Mouse (Mus musculus): Measurements from ENCODE around the gene Gm28539. TPM values are rescaled to one million over a fixed set of nuclear protein-coding genes. Genes with fewer than 3 reads are reported as not detected.
"Not testable (repeated sequence)": the region's sequence is repeated elsewhere in the genome, so short reads cannot be mapped to it uniquely, and the experiment has no call there.

The Gm28539 gene
- polyA plus RNA-seq, 1 experiment from 2014 or later, result not detected

DNA sequence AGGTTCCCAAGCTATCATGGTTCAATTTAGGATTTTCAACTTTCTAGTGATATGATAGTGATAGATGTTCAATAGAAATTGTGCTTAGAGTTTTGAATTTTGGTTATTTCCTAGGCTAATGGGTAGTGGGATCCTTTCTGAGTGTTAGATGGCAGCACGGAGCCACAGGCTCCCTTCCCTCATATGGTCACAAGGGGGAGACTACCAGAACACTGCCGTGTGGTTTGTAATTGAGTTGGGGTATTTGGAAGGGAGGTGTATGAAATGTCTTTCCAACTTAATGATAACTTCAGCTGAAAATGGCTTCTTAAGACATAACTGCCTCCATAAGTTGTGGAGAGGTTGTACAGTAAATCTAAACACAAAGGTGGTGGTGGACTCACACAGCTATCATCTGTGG lies 2.9 kb upstream of the Gm28539 start:
- H3K9me3 ChIP-seq (ENCODE audit: control insufficient read depth, low read depth, low read length), result no peaks in the 10 kb centered on the region
- no peak for ATAC-seq (ENCODE audit: insufficient number of reproducible peaks, insufficient read depth, low FRiP score, low read depth)
- no peak overlapping the region for H3K9ac ChIP-seq (replicated peaks; ENCODE audit: low read depth, low read length)
- no peaks in the 10 kb centered on the region for H3K4me1 ChIP-seq (ENCODE audit: control insufficient read depth, insufficient read depth, low read length)
- H3K4me2 ChIP-seq (replicated peaks; ENCODE audit: low read depth, low read length), result no peak overlapping the region
- H3K4me3 ChIP-seq (ENCODE audit: low read depth, low read length), result no peak overlapping the region
- no peak overlapping the region for H3K27ac ChIP-seq (ENCODE audit: low read length)
- WGBS, result 68% methylated on average over 2 of the region's 2 CpGs
- H3K27me3 ChIP-seq (ENCODE audit: control insufficient read depth, insufficient read depth, low read length), result no peaks in the 10 kb centered on the region
- peaks cover 40% of the 10 kb centered on the region for H3K36me3 ChIP-seq (ENCODE audit: control insufficient read depth, insufficient read depth, low read length)

DNA sequence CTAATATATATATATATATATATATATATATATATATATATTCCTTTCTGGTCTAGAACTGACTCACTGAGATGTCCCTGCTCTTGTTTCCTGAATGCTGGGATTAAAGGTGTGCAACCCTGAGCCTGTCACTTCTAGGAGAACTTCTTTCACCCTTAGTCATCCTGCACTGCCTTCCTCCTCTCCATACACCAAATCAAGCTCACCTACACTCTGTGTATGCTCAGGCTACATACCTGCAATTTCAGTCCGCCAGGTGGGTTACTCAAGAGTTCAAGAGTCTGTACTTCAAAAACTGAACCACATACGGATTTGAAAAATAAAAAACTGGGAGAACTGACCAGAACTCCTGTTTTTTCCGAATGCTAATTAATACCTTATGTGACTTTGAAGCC lies 314 bp upstream of the Gm28539 start:
- Histone ChIP-seq H3K9me3 (ENCODE audit: control insufficient read depth, low read depth, low read length) (no peaks in the 10 kb centered on the region), H3K4me2 (replicated peaks; ENCODE audit: low read depth, low read length) (peak overlapping the region; percentile 78), H3K36me3 (ENCODE audit: control insufficient read depth, insufficient read depth, low read length) (peaks cover 26% of the 10 kb centered on the region), H3K4me1 (ENCODE audit: control insufficient read depth, insufficient read depth, low read length) (no peaks in the 10 kb centered on the region), H3K4me3 (ENCODE audit: low read depth, low read length) (peak overlapping the region; percentile 78), H3K27ac (ENCODE audit: low read length) (no peak overlapping the region), H3K27me3 (ENCODE audit: control insufficient read depth, insufficient read depth, low read length) (no peaks in the 10 kb centered on the region), H3K9ac (replicated peaks; ENCODE audit: low read depth, low read length) (no peak overlapping the region)
- ATAC-seq (ENCODE audit: insufficient number of reproducible peaks, insufficient read depth, low FRiP score, low read depth), result peak; percentile 24; the same call in 1 of the 2 replicates
- 25% methylated on average over 3 of the region's 3 CpGs for WGBS

DNA sequence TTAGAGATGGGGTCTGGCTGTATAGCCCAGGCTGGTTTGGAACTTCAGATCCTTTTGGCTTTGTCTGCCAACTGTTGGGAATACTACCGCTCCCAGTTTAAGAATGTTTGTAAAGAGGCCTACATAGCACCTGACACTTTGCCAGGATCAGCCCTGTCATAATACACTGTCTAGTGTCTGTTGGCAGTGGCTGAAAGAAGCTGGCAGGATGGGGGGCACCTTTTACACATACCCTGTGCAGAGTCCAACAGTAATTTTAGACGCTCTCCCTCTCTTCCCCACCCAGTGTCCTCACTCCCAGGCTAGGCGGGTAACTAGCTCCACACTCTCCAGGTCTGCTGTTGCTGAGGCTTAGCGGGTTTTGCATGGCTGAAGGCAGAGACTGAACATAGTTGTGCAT lies 2.0 kb downstream of the Gm28539 start:
- H3K9ac ChIP-seq (replicated peaks; ENCODE audit: low read depth, low read length), result no peak overlapping the region
- H3K4me2 ChIP-seq (replicated peaks; ENCODE audit: low read depth, low read length), result no peak overlapping the region
- H3K27me3 ChIP-seq (ENCODE audit: control insufficient read depth, insufficient read depth, low read length), result no peaks in the 10 kb centered on the region
- WGBS, result 91% methylated on average over 4 of the region's 4 CpGs
- H3K9me3 ChIP-seq (ENCODE audit: control insufficient read depth, low read depth, low read length), result no peaks in the 10 kb centered on the region
- H3K27ac ChIP-seq (ENCODE audit: low read length), result no peak overlapping the region
- no peak overlapping the region for H3K4me3 ChIP-seq (ENCODE audit: low read depth, low read length)
- ATAC-seq (ENCODE audit: insufficient number of reproducible peaks, insufficient read depth, low FRiP score, low read depth), result no peak
- no peaks in the 10 kb centered on the region for H3K4me1 ChIP-seq (ENCODE audit: control insufficient read depth, insufficient read depth, low read length)
- H3K36me3 ChIP-seq (ENCODE audit: control insufficient read depth, insufficient read depth, low read length), result peaks cover 14% of the 10 kb centered on the region

DNA sequence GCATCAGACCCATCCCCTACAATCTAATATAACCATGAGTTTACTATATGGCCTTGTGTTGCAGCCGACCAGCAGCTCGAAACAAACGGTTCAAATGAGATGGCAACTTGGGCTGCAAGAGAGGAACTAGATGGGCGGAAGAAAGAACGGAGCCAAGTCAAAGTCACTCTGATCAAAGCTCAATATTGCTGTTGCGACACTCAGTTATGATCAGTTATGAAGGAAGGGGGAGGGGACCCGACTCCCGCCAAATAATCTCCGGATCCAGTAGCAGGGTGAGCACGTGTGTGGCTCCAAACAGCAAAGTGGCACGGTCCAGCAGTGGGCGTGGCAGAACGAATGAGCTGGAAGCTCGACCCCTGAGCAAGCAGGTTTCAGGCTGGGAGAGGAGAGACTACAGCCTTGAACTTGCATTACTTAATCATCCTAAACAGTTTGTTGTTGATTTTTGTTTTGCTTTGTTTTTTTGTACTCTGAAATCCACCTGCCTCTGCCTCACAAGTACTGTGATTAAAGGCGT lies 10.0 kb downstream of the Gm28539 start:
- Histone ChIP-seq H3K4me1 (ENCODE audit: control insufficient read depth, insufficient read depth, low read length) (no peaks in the 10 kb centered on the region), H3K4me2 (replicated peaks; ENCODE audit: low read depth, low read length) (no peak overlapping the region)
- 85% methylated on average over 15 of the region's 15 CpGs for WGBS

DNA sequence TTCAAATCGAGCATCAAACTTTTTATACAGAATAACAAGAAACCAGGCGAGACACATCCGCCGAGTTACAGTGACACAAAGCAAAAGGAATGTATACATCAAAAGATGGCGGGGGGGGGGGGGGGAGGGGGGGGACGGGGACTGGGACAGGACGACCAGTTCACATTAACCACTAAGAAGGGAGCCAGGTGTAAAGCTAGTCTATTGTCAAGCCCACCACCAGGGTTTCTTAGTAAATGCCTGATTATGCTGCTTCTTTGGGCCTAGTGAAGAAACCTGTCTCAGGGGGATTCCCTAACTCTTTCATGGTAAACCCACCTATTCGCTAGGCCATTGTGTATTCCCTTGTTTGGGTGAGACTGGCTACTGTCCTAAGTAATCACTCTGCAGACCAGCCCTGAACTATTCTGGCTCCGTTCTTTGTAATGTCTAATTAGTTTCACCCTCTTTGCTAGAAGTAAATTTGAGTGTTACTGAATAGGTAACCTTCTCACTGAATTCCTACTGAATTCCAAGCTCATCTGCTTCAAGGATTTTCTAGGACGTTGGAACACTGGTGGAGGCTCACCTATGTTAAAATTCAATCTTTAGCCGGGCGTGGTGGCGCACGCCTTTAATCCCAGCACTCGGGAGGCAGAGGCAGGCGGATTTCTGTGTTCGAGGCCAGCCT lies 13.3 kb downstream of the Gm28539 start:
- H3K4me2 ChIP-seq (replicated peaks; ENCODE audit: low read depth, low read length); ATAC-seq (ENCODE audit: insufficient number of reproducible peaks, insufficient read depth, low FRiP score, low read depth); H3K4me3 ChIP-seq (ENCODE audit: low read depth, low read length); H3K9me3 ChIP-seq (ENCODE audit: control insufficient read depth, low read depth, low read length); H3K36me3 ChIP-seq (ENCODE audit: control insufficient read depth, insufficient read depth, low read length); H3K27ac ChIP-seq (ENCODE audit: low read length); H3K4me1 ChIP-seq (ENCODE audit: control insufficient read depth, insufficient read depth, low read length); H3K27me3 ChIP-seq (ENCODE audit: control insufficient read depth, insufficient read depth, low read length); H3K9ac ChIP-seq (replicated peaks; ENCODE audit: low read depth, low read length): not testable (repeated sequence)
- WGBS, result 86% methylated on average over 16 of the region's 17 CpGs

More for the DNA sequence above, 10.0 kb downstream of the Gm28539 start:
- Histone ChIP-seq H3K36me3 (ENCODE audit: control insufficient read depth, insufficient read depth, low read length) (no peaks in the 10 kb centered on the region), H3K4me3 (ENCODE audit: low read depth, low read length) (no peak overlapping the region), H3K27me3 (ENCODE audit: control insufficient read depth, insufficient read depth, low read length) (no peaks in the 10 kb centered on the region), H3K9ac (replicated peaks; ENCODE audit: low read depth, low read length) (no peak overlapping the region), H3K9me3 (ENCODE audit: control insufficient read depth, low read depth, low read length) (no peaks in the 10 kb centered on the region), H3K27ac (ENCODE audit: low read length) (no peak overlapping the region)
- no peak for ATAC-seq (ENCODE audit: insufficient number of reproducible peaks, insufficient read depth, low FRiP score, low read depth)

DNA sequence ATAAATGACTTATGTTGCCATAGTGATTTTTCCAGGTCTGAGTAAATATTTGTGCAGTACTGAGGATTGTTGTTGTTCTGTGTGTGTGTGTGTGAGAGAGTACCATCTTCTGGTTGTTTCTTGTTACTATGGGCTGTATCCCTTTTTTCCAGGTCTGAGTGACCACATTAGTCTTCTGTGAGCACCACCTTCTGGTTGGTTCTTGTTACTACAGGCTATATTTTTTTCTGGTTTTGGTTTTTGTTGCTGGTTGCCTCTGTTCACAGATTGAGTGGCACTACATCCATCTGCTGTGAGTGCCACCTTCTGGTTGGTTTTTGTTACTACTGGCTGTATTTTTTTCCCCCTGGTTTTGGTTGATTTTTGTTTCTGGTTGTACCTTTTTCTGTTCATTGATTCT lies 22.2 kb downstream of the Gm28539 start:
- Histone ChIP-seq H3K27ac (ENCODE audit: low read length) (no peak overlapping the region), H3K4me2 (replicated peaks; ENCODE audit: low read depth, low read length) (no peak overlapping the region), H3K9ac (replicated peaks; ENCODE audit: low read depth, low read length) (no peak overlapping the region), H3K4me3 (ENCODE audit: low read depth, low read length) (no peak overlapping the region), H3K36me3 (ENCODE audit: control insufficient read depth, insufficient read depth, low read length) (no peaks in the 10 kb centered on the region), H3K27me3 (ENCODE audit: control insufficient read depth, insufficient read depth, low read length) (no peaks in the 10 kb centered on the region), H3K4me1 (ENCODE audit: control insufficient read depth, insufficient read depth, low read length) (no peaks in the 10 kb centered on the region), H3K9me3 (ENCODE audit: control insufficient read depth, low read depth, low read length) (no peaks in the 10 kb centered on the region)
- no peak for ATAC-seq (ENCODE audit: insufficient number of reproducible peaks, insufficient read depth, low FRiP score, low read depth)

DNA sequence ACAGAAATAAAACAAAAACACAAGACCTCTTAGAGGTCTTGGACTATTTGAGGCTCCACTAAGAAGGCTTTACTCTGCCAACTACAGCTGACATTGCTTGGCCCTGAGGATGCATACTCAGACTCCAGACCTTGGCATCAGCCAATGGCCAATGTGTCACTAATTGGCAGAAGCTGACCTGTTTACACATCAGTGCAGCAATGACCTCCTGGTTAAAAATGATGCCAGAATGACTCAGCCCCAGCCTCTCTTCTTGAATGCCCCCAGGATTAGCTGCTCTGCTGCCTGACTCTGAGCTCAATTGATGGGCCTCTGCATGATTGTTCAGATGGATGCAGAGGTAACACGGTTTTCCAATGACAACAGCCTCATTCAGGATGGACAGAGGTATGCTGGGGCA lies 23.8 kb downstream of the Gm28539 start:
- Histone ChIP-seq H3K9me3 (ENCODE audit: control insufficient read depth, low read depth, low read length) (no peaks in the 10 kb centered on the region), H3K27ac (ENCODE audit: low read length) (no peak overlapping the region), H3K27me3 (ENCODE audit: control insufficient read depth, insufficient read depth, low read length) (no peaks in the 10 kb centered on the region), H3K4me2 (replicated peaks; ENCODE audit: low read depth, low read length) (no peak overlapping the region), H3K4me3 (ENCODE audit: low read depth, low read length) (no peak overlapping the region), H3K4me1 (ENCODE audit: control insufficient read depth, insufficient read depth, low read length) (no peaks in the 10 kb centered on the region), H3K9ac (replicated peaks; ENCODE audit: low read depth, low read length) (no peak overlapping the region), H3K36me3 (ENCODE audit: control insufficient read depth, insufficient read depth, low read length) (no peaks in the 10 kb centered on the region)
- ATAC-seq (ENCODE audit: insufficient number of reproducible peaks, insufficient read depth, low FRiP score, low read depth), result no peak
- WGBS, result 66% methylated on average over 1 of the region's 1 CpGs

DNA sequence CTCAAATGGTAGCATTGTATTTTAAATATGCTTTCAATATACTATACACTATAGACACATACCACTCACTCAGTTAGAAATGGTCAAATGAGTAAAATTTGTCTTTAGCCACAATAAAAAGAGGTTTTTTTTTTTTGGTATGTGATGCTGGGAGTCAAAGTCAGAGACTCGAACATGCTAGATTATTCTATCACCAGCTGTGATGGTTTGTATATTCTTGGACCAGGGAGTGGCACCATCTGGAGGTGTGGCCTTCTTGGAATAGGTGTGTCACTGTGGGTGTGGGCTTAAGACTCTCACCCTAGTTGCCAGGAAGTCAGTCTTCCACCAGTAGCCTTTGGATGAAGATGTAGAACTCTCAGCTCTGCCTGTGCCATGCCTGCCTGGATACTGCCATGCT lies 34.1 kb downstream of the Gm28539 start:
- 74% methylated on average over 1 of the region's 1 CpGs for WGBS
- not testable (repeated sequence) for H3K9ac ChIP-seq (replicated peaks; ENCODE audit: low read depth, low read length); H3K4me2 ChIP-seq (replicated peaks; ENCODE audit: low read depth, low read length); ATAC-seq (ENCODE audit: insufficient number of reproducible peaks, insufficient read depth, low FRiP score, low read depth); H3K9me3 ChIP-seq (ENCODE audit: control insufficient read depth, low read depth, low read length); H3K4me1 ChIP-seq (ENCODE audit: control insufficient read depth, insufficient read depth, low read length); H3K27ac ChIP-seq (ENCODE audit: low read length); H3K4me3 ChIP-seq (ENCODE audit: low read depth, low read length); H3K27me3 ChIP-seq (ENCODE audit: control insufficient read depth, insufficient read depth, low read length)
- peaks cover 26% of the 10 kb centered on the region for H3K36me3 ChIP-seq (ENCODE audit: control insufficient read depth, insufficient read depth, low read length)

DNA sequence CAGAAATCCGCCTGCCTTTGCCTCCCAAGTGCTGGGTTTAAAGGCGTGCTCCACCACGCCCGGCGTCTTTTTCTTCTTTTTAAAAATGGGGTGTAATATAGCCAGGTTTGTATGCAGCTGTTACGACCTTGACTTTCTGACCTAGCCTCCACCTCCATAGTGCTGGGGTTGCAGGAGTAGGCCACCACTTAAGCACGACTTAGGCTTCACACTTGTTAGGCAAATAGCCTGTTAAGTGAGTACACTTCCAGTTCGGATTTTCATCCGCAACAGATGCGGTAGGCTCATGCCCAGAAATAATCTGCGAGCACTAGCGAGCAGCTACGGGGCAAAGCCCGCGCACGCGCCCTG lies 39.7 kb downstream of the Gm28539 start:
- peak; percentile 16; the same call in 1 of the 2 replicates for ATAC-seq (ENCODE audit: insufficient number of reproducible peaks, insufficient read depth, low FRiP score, low read depth)

More for the DNA sequence above, 39.7 kb downstream of the Gm28539 start:
- peak overlapping the region; percentile 93 for H3K27ac ChIP-seq (ENCODE audit: low read length)
- peak overlapping the region; percentile 90 for H3K9ac ChIP-seq (replicated peaks; ENCODE audit: low read depth, low read length)
- peaks cover 4% of the 10 kb centered on the region; the same call in 1 of the 2 replicates for H3K4me1 ChIP-seq (ENCODE audit: control insufficient read depth, insufficient read depth, low read length)
- H3K27me3 ChIP-seq (ENCODE audit: control insufficient read depth, insufficient read depth, low read length), result no peaks in the 10 kb centered on the region
- 2% methylated on average over 17 of the region's 17 CpGs for WGBS
- H3K4me2 ChIP-seq (replicated peaks; ENCODE audit: low read depth, low read length), result peak overlapping the region; percentile 73
- peak overlapping the region; percentile 81 for H3K4me3 ChIP-seq (ENCODE audit: low read depth, low read length)
- H3K9me3 ChIP-seq (ENCODE audit: control insufficient read depth, low read depth, low read length), result no peaks in the 10 kb centered on the region
- H3K36me3 ChIP-seq (ENCODE audit: control insufficient read depth, insufficient read depth, low read length), result peaks cover 26% of the 10 kb centered on the region
